Mouse (Mus musculus): Measurements from ENCODE around the gene Rps29.
"Not testable (repeated sequence)": the region's sequence is repeated elsewhere in the genome, so short reads cannot be mapped to it uniquely, and the experiment has no call there.

Gene Rps29

DNA sequence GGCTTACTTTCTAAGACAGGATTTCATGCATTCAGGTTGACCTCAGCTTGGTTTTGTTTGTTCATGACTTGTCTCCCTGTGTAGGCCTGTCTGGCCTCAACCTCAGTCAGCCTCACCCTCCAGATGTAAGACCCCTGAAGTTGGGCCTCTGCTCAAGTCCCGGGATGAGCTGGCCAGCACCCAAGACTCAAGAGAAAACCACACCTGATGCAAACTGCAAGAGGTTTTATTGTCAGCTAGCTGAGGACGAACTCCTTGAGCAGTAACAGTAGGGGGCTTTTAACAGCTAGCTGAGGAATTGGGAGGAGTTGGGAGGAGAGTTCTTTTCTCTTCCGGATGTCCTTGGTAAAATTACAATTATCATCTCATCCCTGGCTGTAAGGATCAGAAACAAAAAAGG is 18.5 kb upstream of the Rps29 start:
- DNase-seq (ENCODE audit: low spot score) = no peak

DNA sequence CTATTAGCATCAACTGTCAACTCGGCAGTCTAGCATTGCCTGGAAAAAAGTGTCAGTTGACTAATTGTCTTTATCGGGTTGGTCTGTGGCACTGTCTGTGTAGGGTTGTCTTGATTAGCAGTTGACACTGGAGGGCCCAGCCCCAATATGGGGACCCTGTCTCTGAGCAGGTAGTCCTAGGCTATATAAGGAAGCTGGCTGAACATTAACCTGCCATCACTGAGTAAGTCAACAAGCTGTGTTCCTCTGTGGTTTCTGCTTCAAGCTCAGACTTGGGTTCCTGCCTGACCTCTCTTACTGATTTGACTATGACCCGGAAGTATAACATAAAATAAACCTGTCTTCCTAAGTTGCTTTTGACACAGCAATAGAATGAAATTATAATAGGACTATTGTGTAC is 17.0 kb upstream of the Rps29 start:
- no peak for DNase-seq (ENCODE audit: low spot score)

DNA sequence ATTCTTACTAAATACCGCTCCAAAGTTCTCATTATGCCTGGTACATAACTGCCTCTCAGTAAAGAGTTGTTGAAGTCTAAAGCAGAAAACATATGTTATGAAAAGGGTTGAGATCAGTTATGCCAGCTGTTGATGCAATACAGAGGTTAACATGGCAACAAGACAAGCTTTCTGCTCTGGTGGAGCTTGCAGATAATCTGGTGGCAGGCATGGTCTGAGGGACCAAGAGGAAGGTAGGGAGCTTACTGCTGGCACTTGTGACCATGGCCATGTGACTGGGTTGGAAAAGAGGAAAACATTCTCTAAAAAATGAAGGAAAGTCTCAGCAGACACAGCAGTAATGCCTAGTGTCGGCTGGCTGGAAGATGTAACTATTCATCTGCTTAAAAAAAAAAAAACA is 12.3 kb upstream of the Rps29 start:
- DNase-seq (ENCODE audit: low spot score) = no peak

DNA sequence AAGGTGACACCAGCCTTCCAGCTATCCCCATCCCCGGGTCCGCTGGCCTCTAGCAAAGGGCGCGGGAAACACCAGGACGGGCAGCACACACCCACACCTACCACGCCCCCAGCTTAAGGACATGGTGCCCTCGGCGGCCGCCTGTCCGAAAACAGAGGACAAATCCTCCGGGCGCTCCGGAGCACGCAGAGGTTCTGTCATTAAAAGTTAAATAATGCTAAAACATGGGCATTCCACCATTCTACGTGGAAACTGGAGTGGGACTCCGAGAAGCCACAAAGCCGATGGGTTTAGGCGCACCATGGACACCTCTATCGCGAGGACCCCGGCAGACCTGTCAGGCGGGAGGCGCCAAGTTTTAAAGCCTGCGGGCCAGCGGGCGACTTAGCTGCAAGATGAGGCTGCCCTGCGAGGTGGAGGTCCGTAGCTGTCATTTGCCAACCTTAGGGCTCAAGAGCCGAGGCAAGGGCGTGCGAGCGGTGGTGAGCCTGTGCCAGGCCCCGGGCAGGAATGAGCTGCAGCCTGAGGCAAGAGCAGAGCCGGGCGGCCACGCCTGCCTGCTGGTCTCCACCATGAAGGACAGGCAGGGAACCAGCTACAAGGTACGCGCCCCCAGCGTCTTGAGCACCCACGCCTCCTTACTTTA is 9.6 kb upstream of the Rps29 start, which contains the start of gene Lrr1:
TSS of gene Lrr1 (plus strand) at position 354 of the 646 bp plus-strand sequence.
- peak; percentile 47 for DNase-seq (ENCODE audit: low spot score)

DNA sequence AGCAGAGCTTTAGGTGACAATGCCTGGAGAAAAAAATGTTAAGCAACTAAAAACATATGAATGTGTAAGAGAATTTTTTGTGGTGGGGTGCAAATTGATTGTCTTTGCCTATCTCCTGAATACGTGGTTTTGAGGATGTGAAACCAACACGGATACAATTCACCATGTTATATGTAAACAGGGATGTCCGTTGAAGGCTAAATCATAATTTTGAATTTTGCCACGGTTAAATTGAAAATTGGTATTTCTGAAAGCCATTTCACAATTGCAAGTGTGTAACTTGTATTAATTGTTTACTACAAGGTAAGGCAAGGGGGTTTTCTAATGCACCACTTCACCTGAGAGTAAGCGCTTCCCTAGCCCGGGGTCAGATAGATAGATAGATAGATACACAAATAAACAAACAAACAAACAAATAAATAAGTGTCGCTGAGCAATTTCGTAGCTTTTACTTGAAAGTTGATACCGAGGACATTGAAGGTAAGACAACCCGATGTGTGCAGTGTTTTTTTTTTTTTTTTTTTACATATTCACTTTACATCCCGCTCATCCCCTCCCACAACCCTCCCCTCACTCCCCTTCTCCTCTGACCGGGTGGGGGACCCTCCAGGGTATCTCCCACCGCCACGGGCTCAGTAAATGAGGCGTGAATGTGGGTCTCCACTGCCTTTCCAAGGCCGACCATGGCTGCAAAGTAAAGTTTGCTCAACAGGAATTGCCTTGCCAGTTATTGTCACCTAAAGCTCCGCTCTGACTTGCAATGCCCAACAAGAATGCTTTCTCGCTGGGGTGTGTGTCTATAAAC is 8.9 kb upstream of the Rps29 start:
- DNase-seq (ENCODE audit: low spot score) = no peak

DNA sequence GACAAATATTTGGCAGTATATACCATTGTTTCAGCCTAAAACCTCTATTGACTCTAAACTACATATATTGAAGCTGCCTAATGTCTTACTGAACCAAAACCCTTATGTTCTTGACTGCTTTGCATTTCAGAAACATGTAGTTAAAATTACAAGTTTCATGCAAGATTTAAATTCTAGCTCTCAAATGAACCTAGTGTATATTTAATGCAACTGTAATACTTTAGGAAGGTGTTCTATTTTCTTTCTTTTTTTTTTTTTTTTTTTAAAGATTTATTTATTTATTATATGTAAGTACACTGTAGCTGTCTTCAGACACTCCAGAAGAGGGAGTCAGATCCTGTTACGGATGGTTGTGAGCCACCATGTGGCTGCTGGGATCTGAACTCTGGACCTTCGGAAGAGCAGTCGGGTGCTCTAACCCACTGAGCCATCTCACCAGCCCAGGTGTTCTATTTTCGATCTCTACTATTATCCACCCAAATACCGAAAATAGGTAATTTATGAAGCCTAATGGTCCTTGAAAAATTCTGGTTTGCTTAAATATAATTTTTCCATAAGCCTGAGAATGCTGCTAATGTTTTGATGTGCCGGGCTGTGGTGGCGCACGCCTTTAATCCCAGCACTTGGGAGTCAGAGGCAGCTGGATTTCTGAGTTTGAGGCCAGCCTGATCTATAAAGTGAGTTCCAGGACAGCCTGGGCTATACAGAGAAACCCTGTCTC is 8.0 kb upstream of the Rps29 start:
- DNase-seq (ENCODE audit: low spot score) = not testable (repeated sequence)

DNA sequence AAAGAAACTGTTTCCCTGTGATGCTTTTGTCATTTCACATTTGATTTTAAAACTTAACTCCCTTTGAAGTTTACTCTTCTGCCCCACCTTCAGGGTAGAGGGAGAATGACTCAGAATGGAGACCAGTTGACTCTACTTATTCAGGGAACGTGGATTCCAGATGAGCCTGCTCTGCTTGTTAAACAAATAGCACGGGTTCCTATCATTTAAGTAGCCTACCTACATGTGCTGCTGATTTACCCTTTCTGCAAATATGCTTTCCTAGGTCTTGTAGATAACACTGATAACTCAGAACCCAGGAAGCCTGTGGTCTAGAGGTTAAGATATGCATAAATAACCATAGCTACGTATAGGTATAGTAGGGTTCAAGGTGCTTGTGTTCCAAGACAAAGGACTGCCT is 5.9 kb upstream of the Rps29 start:
- no peak for DNase-seq (ENCODE audit: low spot score)

DNA sequence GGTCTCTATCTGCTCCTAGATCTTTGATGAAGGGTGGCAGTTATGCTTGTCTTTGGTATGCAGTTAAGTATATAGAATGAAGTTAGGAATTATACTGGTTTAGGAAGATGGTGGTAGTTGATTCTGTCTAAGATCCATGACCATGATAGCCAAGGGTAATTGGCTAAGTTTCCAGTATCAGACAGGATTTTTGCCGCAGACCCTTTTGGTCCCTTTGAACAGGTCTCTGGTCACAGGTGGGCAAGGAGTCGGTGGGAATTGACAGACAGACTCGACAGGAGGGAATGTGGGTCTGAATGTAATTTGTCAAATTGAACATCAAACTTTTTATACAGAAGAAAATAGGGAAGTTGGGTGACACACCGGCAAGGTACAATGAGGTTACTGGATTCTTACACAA is 4.6 kb upstream of the Rps29 start:
- not testable (repeated sequence) for DNase-seq (ENCODE audit: low spot score)

DNA sequence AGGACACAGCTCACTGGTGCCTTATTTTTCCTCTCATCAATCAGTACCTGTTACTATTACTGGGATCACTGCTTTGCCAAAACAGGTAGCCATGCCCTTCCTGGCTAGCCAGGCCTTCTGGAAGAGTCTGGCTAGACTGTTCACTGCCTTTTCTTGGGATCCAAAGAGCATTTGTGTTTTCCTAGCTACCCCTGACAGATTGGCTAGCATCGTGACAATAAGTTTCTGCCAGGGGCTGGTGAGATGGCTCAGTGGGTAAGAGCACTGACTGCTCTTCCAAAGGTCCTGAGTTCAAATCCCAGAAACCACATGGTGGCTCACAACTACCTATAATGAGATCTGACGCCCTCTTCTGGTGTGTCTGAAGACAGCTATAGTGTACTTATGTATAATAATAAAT is 1.7 kb upstream of the Rps29 start:
- DNase-seq (ENCODE audit: low spot score) = not testable (repeated sequence)

DNA sequence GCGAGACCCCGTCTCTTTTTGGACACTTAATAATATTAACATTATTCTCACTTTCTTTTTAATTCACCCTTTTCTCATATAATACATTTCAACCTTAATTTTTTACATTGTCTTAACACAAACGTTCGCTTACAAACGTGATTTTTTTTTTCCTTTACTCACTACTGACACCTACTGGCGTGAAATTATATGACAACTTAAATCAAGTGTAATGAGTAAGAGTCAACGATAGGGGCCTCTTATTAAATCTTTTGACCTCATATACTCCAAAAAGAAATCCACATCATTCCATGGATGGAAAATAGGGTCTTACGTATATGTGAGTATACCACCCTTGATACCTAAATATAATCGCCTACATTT is 573 bp upstream of the Rps29 start:
- DNase-seq (ENCODE audit: low spot score) = no peak

DNA sequence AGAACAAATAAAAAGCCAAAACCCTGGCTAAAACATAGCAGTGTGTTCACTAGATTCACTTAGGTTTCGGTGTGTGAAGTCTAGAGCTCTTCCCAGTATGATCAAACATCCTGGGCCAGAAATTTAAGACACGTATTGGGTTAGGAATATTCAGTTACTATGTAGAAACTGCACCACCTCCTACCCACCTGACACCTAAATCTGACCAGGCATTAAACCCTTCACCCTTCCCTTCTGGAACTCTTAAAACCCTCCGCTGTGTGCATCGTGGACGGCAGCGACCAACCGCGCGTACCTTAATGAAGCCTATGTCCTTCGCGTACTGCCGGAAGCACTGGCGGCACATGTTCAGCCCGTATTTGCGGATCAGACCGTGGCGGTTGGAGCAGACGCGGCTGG is 621 bp downstream of the Rps29 start:
- DNase-seq (ENCODE audit: low spot score) = no peak

DNA sequence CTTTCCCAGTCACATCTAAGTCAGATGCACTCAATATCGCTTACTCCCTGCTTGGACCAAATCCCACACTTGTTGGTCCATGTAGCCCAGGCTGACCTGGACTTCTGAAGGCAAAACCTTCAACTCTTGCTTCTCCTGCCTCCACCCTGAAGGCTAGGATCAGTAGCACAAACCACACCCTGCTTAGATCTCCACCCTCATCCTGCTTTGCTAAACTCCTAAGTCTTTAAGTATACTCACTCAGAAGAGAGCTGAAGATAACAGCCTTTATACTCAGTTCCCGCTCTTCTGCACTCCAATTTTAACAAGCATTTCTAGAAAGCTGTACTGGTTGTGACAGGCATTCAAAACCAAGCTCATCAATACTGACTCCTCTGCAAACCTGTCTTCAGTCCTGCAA is 1.9 kb downstream of the Rps29 start:
- DNase-seq (ENCODE audit: low spot score) = no peak

DNA sequence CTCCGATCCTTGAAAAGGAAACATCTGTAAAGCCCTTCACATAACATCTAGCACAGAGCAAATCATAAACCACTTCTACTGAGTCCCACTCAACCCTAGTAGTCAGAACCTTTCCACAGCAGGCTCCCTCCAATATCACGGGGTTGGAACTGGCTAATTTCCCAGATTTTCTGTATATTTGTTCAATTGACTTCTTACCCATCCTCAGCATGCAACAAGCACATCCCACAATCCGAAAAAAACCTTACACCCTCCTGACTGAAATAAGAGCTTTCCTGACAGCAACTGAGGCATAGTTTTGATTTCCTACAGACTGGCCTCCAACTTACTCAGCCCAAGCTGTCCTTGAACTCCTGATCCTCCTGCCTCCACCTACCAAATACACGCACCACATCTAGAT is 2.5 kb downstream of the Rps29 start:
- DNase-seq (ENCODE audit: low spot score) = no peak

DNA sequence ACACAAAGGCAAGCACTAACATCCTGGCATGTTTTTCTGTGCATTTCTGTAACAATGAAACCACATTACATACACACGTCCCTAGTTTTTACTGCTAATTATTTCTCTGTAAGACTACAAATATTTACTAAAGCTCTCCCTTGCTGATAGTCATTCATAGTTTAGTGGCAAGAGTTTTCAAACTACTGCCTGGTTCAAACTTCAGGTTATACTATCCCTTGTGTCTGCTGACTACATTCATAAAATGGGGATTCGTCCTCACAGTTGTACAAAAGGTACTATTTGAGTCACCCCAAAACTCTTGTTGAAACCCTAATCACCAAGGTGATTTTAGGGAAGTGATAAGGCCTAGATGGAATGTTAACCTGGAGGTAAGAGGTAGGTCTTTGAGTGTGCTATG is 3.1 kb downstream of the Rps29 start:
- no peak for DNase-seq (ENCODE audit: low spot score)

DNA sequence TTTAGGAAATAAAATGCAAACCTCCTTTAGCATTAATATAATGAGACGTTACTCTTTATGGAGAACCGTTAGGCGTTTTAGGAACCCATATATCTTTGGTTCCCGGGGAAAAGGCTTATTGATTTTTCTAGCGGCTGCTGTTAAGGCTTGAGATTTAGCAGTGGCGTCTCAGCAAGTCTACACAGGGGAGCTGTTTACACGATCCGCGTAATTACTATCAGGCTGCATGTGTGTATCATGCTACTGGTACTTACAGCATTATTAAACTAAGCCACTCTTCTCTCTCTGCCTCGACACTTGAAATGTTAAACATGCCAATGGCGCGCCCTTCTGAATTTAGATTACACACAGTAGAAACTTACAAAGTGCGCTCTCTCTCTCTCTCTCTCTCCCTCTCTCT is 8.9 kb downstream of the Rps29 start:
- no peak for DNase-seq (ENCODE audit: low spot score)

DNA sequence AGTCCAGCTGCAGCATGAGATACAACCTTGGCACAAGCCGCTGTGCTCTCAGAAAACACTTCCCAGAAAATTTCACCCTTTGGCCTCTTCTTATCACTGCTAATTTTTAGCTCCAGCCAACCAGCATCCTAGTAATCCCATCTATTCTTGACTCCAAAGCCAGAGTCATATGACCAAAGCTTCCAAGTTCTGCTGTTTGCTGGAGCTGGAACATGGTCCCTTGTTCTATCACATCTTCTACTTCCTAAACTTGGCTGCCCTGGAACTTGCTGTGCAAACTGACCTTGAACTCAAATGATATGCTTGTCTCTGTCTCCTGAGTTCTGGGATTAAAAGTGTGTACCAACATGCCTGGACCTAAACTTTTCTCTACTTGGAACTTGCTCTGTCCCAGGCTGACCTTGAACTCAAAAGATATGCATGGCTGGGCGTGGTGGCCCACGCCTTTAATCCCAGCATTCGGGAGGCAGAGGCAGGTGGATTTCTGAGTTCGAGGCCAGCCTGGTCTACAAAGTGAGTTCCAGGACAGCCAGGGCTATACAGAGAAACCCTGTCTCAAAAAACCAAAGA is 11.7 kb downstream of the Rps29 start:
- DNase-seq (ENCODE audit: low spot score) = no peak

DNA sequence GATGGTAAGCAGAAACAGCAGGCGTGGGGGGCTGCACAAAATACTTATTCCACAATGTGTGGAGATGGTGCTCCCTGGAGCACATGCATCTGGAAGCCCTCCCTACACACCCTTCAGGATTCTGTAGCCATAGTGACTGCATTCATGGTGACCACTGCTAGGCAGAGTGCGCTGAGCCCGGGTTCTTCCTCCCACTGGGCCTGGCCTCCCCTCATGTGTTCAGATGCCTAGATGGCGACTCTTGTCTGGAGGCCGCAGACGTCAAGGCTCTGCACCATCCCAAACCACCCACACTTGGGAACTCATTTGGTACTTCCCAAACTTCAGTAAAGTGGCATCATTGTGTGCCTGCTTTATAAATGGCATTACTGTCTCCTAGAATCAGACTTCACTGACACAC is 15.5 kb downstream of the Rps29 start:
- DNase-seq (ENCODE audit: low spot score) = no peak

DNA sequence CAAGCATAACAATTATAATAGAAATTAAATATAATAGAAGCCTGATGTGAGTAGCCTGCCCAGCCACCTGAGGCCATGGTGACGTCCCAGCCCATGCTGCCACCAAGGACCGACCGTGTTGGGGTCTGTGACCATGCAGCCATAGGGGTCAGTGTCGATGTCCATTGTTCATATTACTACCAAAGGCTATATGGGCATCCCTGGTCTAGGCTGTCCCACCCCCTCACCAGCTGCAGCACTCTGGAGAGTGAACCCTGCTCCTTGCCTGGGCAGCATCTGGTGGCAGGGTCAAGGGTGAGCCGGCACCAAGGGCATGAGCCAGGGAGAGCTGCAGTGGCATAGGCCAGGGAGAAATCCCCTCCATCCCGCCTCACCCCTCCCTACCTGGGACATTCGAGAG is 19.1 kb downstream of the Rps29 start:
- no peak for DNase-seq (ENCODE audit: low spot score)

DNA sequence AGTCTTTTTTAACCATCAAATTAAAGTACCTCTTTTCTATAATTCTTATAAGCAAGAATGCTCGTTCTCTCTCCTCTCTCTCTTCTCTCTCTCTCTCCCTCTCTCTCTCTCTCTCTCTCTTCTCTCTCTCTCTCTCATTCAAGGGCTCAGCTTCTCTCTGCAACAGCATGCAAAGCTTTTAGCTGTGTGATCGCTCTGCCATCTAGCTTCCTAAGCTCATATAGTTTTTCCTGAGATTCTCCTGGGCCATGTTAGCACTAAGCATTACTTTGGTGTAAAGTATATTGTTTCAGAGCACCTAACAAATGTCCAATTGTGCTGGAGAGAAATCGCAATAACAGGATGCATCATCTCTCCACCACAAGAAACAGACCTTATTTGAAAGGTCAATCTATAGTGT is 19.8 kb downstream of the Rps29 start:
- DNase-seq (ENCODE audit: low spot score) = no peak

DNA sequence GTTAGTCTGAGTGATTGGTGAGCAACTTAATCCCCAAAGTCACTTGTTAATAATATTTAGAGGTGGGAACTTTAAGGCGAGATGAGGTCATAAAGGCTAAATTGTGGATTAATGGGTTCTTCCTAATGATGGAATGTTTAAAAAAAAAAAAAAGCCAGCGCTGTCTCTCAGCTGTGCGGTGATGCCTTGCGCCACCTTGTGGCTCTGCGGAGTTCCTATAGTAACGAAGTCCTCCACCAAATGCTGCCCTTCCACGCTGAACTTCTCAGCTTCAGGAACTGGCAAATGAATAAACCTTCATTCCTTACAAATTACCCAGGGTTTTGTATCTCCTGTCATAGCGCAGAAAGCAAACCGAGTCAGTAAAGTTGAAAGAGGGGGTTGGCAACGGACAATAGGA is 27.0 kb downstream of the Rps29 start:
- no peak for DNase-seq (ENCODE audit: low spot score)

DNA sequence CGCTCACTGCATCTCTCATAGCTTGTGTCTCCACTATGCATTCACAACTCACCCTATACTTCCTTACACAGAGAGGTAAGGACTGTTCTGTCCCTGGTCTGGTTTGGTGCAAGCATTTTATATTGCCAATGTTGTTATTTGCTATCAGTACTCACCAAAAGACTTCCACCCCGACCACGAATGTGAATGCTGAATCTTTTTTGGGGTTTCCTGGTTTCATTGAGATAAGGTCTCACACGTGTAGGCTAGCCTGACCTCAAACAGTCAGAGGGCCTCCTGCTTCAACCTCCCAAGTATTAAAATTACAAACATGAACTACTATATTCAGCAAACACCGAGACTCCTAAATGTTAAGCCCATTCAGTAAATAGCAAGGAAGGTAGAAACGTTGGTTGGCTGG is 27.7 kb downstream of the Rps29 start:
- DNase-seq (ENCODE audit: low spot score) = no peak

DNA sequence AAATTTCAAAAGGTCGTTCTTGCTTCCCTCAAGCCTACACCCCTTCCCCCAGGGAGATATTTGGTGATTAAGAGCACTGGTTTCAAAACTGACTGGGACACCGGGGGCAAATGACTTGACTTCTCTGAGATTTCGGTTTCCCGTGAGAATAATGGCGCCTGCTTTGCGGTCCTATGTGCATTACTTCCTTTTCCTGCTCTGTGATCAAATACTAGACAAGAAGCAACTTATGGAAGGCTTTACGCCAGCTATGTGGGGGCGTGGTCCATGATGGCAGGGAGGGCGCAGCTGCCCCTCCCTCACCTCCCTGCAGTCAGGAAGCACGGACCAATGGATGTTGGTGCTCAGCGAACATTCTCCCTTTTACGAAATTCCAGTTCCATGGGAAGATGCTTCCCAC is 28.5 kb downstream of the Rps29 start:
- no peak for DNase-seq (ENCODE audit: low spot score)

Measured in urinary bladder, postnatal 10 days (tissue).